ENCODE assay signal across 8 mouse cellular contexts in genomic region chr15:81584913-81585745, GRCm38 (mm10). TPM values are rescaled to one million over a fixed set of nuclear protein-coding genes. Genes with fewer than 3 reads are reported as not detected.
DNase-seq lines count a peak whose midpoint lies in the region; ATAC-seq lines count a peak whose summit lies in the region.

TSS of gene Ep300 (plus strand) at chr15:81585351.

- H3K36me3 ChIP-seq in hindbrain, embryonic 14.5 days (replicated peaks; ENCODE audit: control insufficient read depth, insufficient read depth) = peaks cover 9% of the 10 kb centered on the region

- peaks cover 25% of the 10 kb centered on the region for H3K4me1 ChIP-seq in hindbrain, embryonic 14.5 days (replicated peaks; ENCODE audit: control insufficient read depth, insufficient read depth, low read length)

- DNase-seq in R1 (ENCODE audit: low read depth, low spot score) = peak; percentile 96
- peak; percentile 94 to 98 for DNase-seq in cerebellum, postnatal 25 days
- DNase-seq in frontal cortex, postnatal 25 days (ENCODE audit: low spot score in 2 of 2) = peak; percentile 81 to 92
- peak; percentile 96 for DNase-seq in hindbrain, embryonic 14.5 days (ENCODE audit: low spot score)
- DNase-seq in layer of hippocampus, postnatal 36 days = peak; percentile 92 to 93
- peak; percentile 97 for DNase-seq in lung, postnatal 36 days
- peak; percentile 98 for DNase-seq in retina, postnatal 1 day
- peak; percentile 76 to 94 for DNase-seq in urinary bladder, adult 18-20 months (ENCODE audit: low spot score in 2 of 2)

- no peaks in the 10 kb centered on the region for H3K9me3 ChIP-seq in hindbrain, embryonic 14.5 days (ENCODE audit: control insufficient read depth, low read length)

- peak within 1 kb of the TSS; percentile 100 for H3K9ac ChIP-seq in hindbrain, embryonic 14.5 days

- peak; percentile 94 for ATAC-seq in hindbrain, embryonic 14.5 days (ENCODE audit: low FRiP score)

- peak within 1 kb of the TSS; percentile 100 for H3K27ac ChIP-seq in hindbrain, embryonic 14.5 days

- WGBS in hindbrain, embryonic 14.5 days = under 1% methylated on average over 50 of the region's 68 CpGs

- peak within 1 kb of the TSS; percentile 99 for H3K4me3 ChIP-seq in hindbrain, embryonic 14.5 days (replicated peaks; ENCODE audit: low read length)

- H3K4me2 ChIP-seq in hindbrain, embryonic 14.5 days (replicated peaks) = peak within 1 kb of the TSS; percentile 76

- no peaks in the 10 kb centered on the region for H3K27me3 ChIP-seq in hindbrain, embryonic 14.5 days (ENCODE audit: control insufficient read depth, insufficient read depth, low read length)

RNA-seq across cellular contexts. Expression of gene Ep300, which starts in this region (rescaled TPM):
- 22.7 and 24.8 TPM in 2 replicates for polyA plus RNA-seq in hindbrain, embryonic 14.5 days (2014; fragmentation: Nextera tagmentation; extraction: Ambion mirVana)
- total RNA-seq in layer of hippocampus, postnatal 36 days (2021) = 10 to 100 TPM; 67.8 to 76.0 TPM

Comparison
In these comparisons a context has a peak if more than half of its experiments do, and no peak if none do; other contexts are left out.
1. Peak in every context shown above with its lines: DNase-seq, ATAC-seq, H3K4me3 ChIP-seq and H3K27ac ChIP-seq.